Mouse (Mus musculus): ENCODE measurements around the gene Lrrc29.

GRCm38 (mm10) chr8:105289805-105290460, 36.1 kb downstream of the Lrrc29 start, which contains the start of gene 4931428F04Rik:
- peak; percentile 58 for TF ChIP-seq CTCF (IDR thresholded peaks at IDR 0.05; ENCODE audit: low read depth)
- TF ChIP-seq EP300 (IDR thresholded peaks at IDR 0.05; ENCODE audit: low read depth), result no peak

Measured in heart, postnatal 0 days (tissue).